Mouse (Mus musculus) forebrain, embryonic 15.5 days (tissue): ENCODE measurements at regions not wholly inside any gene's neighbourhood (a gene's known extent, or its start where the extent isn't known, plus 50 kb on each side); places are given as distances from the start of the nearest gene placed in this dataset.

Experiments
- ATAC-seq: fragments of 200-750 bp; cut with Nextera tagmentation; replicated peaks from 2 replicates; pipeline ENCODE4 v1.8.0; 2017; ENCODE audit warnings: mild to moderate bottlenecking, moderate TSS enrichment, moderate library complexity
- H3K27ac ChIP-seq: fragments of 300-500 bp; sonication (generic); replicated peaks from 2 replicates; pipeline ENCODE4 v1.5.1; 2015; ENCODE audit warnings: mild to moderate bottlenecking, inconsistent platforms
- H3K27me3 ChIP-seq: fragments of 300-500 bp; sonication (generic); 2 replicates; pipeline ENCODE4 v1.6.1; 2015; ENCODE audit warnings: inconsistent platforms
- H3K36me3 ChIP-seq: fragments of 300-500 bp; sonication (generic); 2 replicates; pipeline ENCODE4 v1.6.1; 2015; ENCODE audit warnings: mild to moderate bottlenecking, inconsistent platforms
- H3K4me1 ChIP-seq: fragments of 300-500 bp; sonication (generic); 2 replicates; pipeline ENCODE4 v1.6.1; 2015; ENCODE audit warnings: inconsistent platforms
- H3K4me2 ChIP-seq: fragments of 300-500 bp; sonication (generic); replicated peaks from 2 replicates; pipeline ENCODE4 v1.6.1; 2015; ENCODE audit warnings: mild to moderate bottlenecking, inconsistent platforms
- H3K4me3 ChIP-seq: fragments of 300-500 bp; sonication (generic); 2 replicates; pipeline ENCODE4 v1.5.1; 2015; ENCODE audit warnings: mild to moderate bottlenecking, inconsistent platforms
- H3K9ac ChIP-seq: fragments of 300-500 bp; sonication (generic); replicated peaks from 2 replicates; pipeline ENCODE4 v1.6.1; 2015; ENCODE audit warnings: mild to moderate bottlenecking, inconsistent platforms
- H3K9me3 ChIP-seq: fragments of 300-500 bp; sonication (generic); 2 replicates; pipeline ENCODE4 v1.6.1; 2016; ENCODE audit warnings: inconsistent platforms
- WGBS: fragments of 180-500 bp; shearing (Covaris S2); methylation state at CpG from one replicate; pipeline ENCODE4 v1.1.7; 2015; ENCODE audit warnings: mixed read lengths; 5-methylcytosine and 5-hydroxymethylcytosine counted together

- Histone ChIP-seq H3K9ac (no peak overlapping the region), H3K4me1 (peaks cover 40% of the 10 kb centered on the region), H3K36me3 (no peaks in the 10 kb centered on the region), H3K4me3 (no peak overlapping the region), H3K27me3 (no peaks in the 10 kb centered on the region), H3K27ac (peak overlapping the region; percentile 89), H3K4me2 (no peak overlapping the region), H3K9me3 (no peaks in the 10 kb centered on the region)
- ATAC-seq = no peak
- 72% methylated on average over 3 of the region's 3 CpGs for WGBS
Observed at GRCm38 (mm10) chr7:67443666-67444065, 71.0 kb upstream of the Mef2a start.

GRCm38 (mm10) chr7:67443001-67443555, 70.4 kb upstream of the Mef2a start:
- 32% methylated on average over 12 of the region's 12 CpGs for WGBS
- Histone ChIP-seq H3K27me3 (no peaks in the 10 kb centered on the region), H3K27ac (peak overlapping the region; percentile 89), H3K9me3 (no peaks in the 10 kb centered on the region), H3K36me3 (no peaks in the 10 kb centered on the region), H3K9ac (peak overlapping the region; percentile 34), H3K4me3 (no peak overlapping the region), H3K4me1 (peaks cover 40% of the 10 kb centered on the region), H3K4me2 (peak overlapping the region; percentile 29)
- peak; percentile 47 for ATAC-seq

- Histone ChIP-seq H3K27ac (no peak overlapping the region), H3K36me3 (no peaks in the 10 kb centered on the region), H3K27me3 (no peaks in the 10 kb centered on the region), H3K4me3 (no peak overlapping the region), H3K9me3 (no peaks in the 10 kb centered on the region), H3K4me1 (peaks cover 40% of the 10 kb centered on the region), H3K9ac (no peak overlapping the region), H3K4me2 (no peak overlapping the region)
- 83% methylated on average over 7 of the region's 7 CpGs for WGBS
- ATAC-seq = no peak
Observed at GRCm38 (mm10) chr7:67442284-67442683, 69.6 kb upstream of the Mef2a start.

GRCm38 (mm10) chr7:67440806-67441205, 68.1 kb upstream of the Mef2a start:
- Histone ChIP-seq H3K4me1 (peaks cover 43% of the 10 kb centered on the region), H3K4me2 (no peak overlapping the region), H3K9me3 (no peaks in the 10 kb centered on the region), H3K27me3 (no peaks in the 10 kb centered on the region), H3K4me3 (no peak overlapping the region), H3K27ac (peak overlapping the region; percentile 17; the same call in 1 of the 2 replicates), H3K9ac (no peak overlapping the region), H3K36me3 (no peaks in the 10 kb centered on the region)
- WGBS = 70% methylated on average over 8 of the region's 8 CpGs
- ATAC-seq = no peak

GRCm38 (mm10) chr7:67437216-67438006, 64.8 kb upstream of the Mef2a start:
- Histone ChIP-seq H3K4me1 (peaks cover 16% of the 10 kb centered on the region), H3K27ac (no peak overlapping the region), H3K9me3 (no peaks in the 10 kb centered on the region), H3K4me2 (no peak overlapping the region), H3K36me3 (no peaks in the 10 kb centered on the region), H3K9ac (no peak overlapping the region), H3K4me3 (no peak overlapping the region), H3K27me3 (no peaks in the 10 kb centered on the region)
- 91% methylated on average over 8 of the region's 8 CpGs for WGBS
- ATAC-seq = no peak

GRCm38 (mm10) chr7:67435643-67436339, 63.1 kb upstream of the Mef2a start:
- ATAC-seq = peak; percentile 65; the same call in 1 of the 2 replicates
- 44% methylated on average over 11 of the region's 11 CpGs for WGBS

GRCm38 (mm10) chr7:67430987-67431386, 58.3 kb upstream of the Mef2a start:
- Histone ChIP-seq H3K36me3 (no peaks in the 10 kb centered on the region), H3K9me3 (no peaks in the 10 kb centered on the region), H3K4me3 (no peak overlapping the region), H3K27ac (no peak overlapping the region), H3K4me1 (peaks cover 8% of the 10 kb centered on the region), H3K27me3 (no peaks in the 10 kb centered on the region), H3K4me2 (no peak overlapping the region), H3K9ac (no peak overlapping the region)
- ATAC-seq = no peak
- 82% methylated on average over 7 of the region's 7 CpGs for WGBS

More at GRCm38 (mm10) chr7:67435643-67436339, 63.1 kb upstream of the Mef2a start:
- Histone ChIP-seq H3K27me3 (no peaks in the 10 kb centered on the region), H3K9ac (no peak overlapping the region), H3K9me3 (no peaks in the 10 kb centered on the region), H3K27ac (0 out of 2 replicates have a peak overlapping the region, but pooled peaks have one; percentile 11), H3K4me1 (peaks cover 14% of the 10 kb centered on the region), H3K4me2 (no peak overlapping the region), H3K36me3 (no peaks in the 10 kb centered on the region), H3K4me3 (no peak overlapping the region)

- no peak for ATAC-seq
Observed at GRCm38 (mm10) chr7:67430041-67430440, 57.4 kb upstream of the Mef2a start.

GRCm38 (mm10) chr7:67429008-67429873, 56.6 kb upstream of the Mef2a start:
- Histone ChIP-seq H3K9me3 (no peaks in the 10 kb centered on the region), H3K4me2 (no peak overlapping the region), H3K4me3 (no peak overlapping the region), H3K4me1 (no peaks in the 10 kb centered on the region), H3K27ac (no peak overlapping the region), H3K27me3 (no peaks in the 10 kb centered on the region), H3K9ac (no peak overlapping the region), H3K36me3 (no peaks in the 10 kb centered on the region)
- 93% methylated on average over 28 of the region's 28 CpGs for WGBS
- ATAC-seq = no peak

More at GRCm38 (mm10) chr7:67430041-67430440, 57.4 kb upstream of the Mef2a start:
- H3K4me2 ChIP-seq = no peak overlapping the region
- H3K9me3 ChIP-seq = no peaks in the 10 kb centered on the region
- no peak overlapping the region for H3K27ac ChIP-seq
- no peaks in the 10 kb centered on the region for H3K27me3 ChIP-seq
- H3K9ac ChIP-seq = no peak overlapping the region
- WGBS = 77% methylated on average over 4 of the region's 4 CpGs
- no peaks in the 10 kb centered on the region for H3K36me3 ChIP-seq
- H3K4me3 ChIP-seq = no peak overlapping the region
- H3K4me1 ChIP-seq = no peaks in the 10 kb centered on the region

- no peak overlapping the region for H3K27ac ChIP-seq
- no peaks in the 10 kb centered on the region for H3K36me3 ChIP-seq
- no peaks in the 10 kb centered on the region for H3K9me3 ChIP-seq
- no peak overlapping the region for H3K9ac ChIP-seq
- H3K4me2 ChIP-seq = no peak overlapping the region
- no peak overlapping the region for H3K4me3 ChIP-seq
- H3K27me3 ChIP-seq = no peaks in the 10 kb centered on the region
- 97% methylated on average over 3 of the region's 3 CpGs for WGBS
- no peak for ATAC-seq
- H3K4me1 ChIP-seq = no peaks in the 10 kb centered on the region
Observed at GRCm38 (mm10) chr7:67428388-67428787, 55.7 kb upstream of the Mef2a start.

GRCm38 (mm10) chr7:67426076-67426475, 53.4 kb upstream of the Mef2a start:
- H3K4me2 ChIP-seq = no peak overlapping the region
- no peaks in the 10 kb centered on the region for H3K27me3 ChIP-seq
- ATAC-seq = no peak
- H3K36me3 ChIP-seq = no peaks in the 10 kb centered on the region
- no peak overlapping the region for H3K27ac ChIP-seq
- no peak overlapping the region for H3K4me3 ChIP-seq
- H3K9ac ChIP-seq = no peak overlapping the region
- peaks cover 13% of the 10 kb centered on the region for H3K4me1 ChIP-seq
- H3K9me3 ChIP-seq = no peaks in the 10 kb centered on the region
